Mouse (Mus musculus) intestine, embryonic 16.5 days (tissue): ENCODE results near the gene Synj2bp. TPM values are rescaled to one million over a fixed set of nuclear protein-coding genes. Genes with fewer than 3 reads are reported as not detected.
A peak's percentile ranks its signal among the peaks of the same experiment; 100 is the strongest.
"Not testable (repeated sequence)": the region's sequence is repeated elsewhere in the genome, so short reads cannot be mapped to it uniquely, and the experiment has no call there.

Experiments used
- ATAC-seq: fragments of 200-750 bp; cut with Nextera tagmentation; 2 replicates; pipeline ENCODE4 v1.8.0; 2017; ENCODE audit warnings: moderate TSS enrichment, moderate library complexity
- H3K27ac ChIP-seq: fragments of 300-500 bp; sonication (generic); 2 replicates; pipeline ENCODE4 v1.5.1; 2014; ENCODE audit warnings: mild to moderate bottlenecking, low read length
- H3K27me3 ChIP-seq: fragments of 300-500 bp; sonication (generic); replicated peaks from 2 replicates; pipeline ENCODE4 v1.6.1; 2014; ENCODE audit warnings: low read length, control low read depth, mixed read lengths; ENCODE audit not compliant: control insufficient read depth, insufficient read depth
- H3K36me3 ChIP-seq: fragments of 300-500 bp; sonication (generic); 2 replicates; pipeline ENCODE4 v1.6.1; 2014; ENCODE audit warnings: low read length, control low read depth; ENCODE audit not compliant: control insufficient read depth, insufficient read depth
- H3K4me1 ChIP-seq: fragments of 300-500 bp; sonication (generic); 2 replicates; pipeline ENCODE4 v1.6.1; 2014; ENCODE audit warnings: low read length, control low read depth, mixed read lengths; ENCODE audit not compliant: control insufficient read depth, insufficient read depth
- H3K4me2 ChIP-seq: fragments of 300-500 bp; sonication (generic); 2 replicates; pipeline ENCODE4 v1.6.1; 2014; ENCODE audit warnings: low read depth, low read length, control low read depth
- H3K4me3 ChIP-seq: fragments of 300-500 bp; sonication (generic); 2 replicates; pipeline ENCODE4 v1.5.1; 2014; ENCODE audit warnings: mild to moderate bottlenecking, low read length
- H3K9ac ChIP-seq: fragments of 300-500 bp; sonication (generic); 2 replicates; pipeline ENCODE4 v1.6.1; 2014; ENCODE audit warnings: low read depth, low read length
- H3K9me3 ChIP-seq: fragments of 300-500 bp; sonication (generic); 2 replicates; pipeline ENCODE4 v1.6.1; 2016; ENCODE audit warnings: low read length, control low read depth; ENCODE audit not compliant: control insufficient read depth
- WGBS: fragments of 180-500 bp; shearing (Covaris S2); extraction: QIAGEN DNeasy Blood & Tissue Kit; methylation state at CpG from one replicate; pipeline ENCODE4 v1.1.7; 2014; 5-methylcytosine and 5-hydroxymethylcytosine counted together
- polyA plus RNA-seq: library from polyadenylated mRNA; unstranded; fragments of >200 nt; fragmentation: Nextera tagmentation; extraction: Ambion mirVana; gene quantifications from 2 replicates; pipeline ENCODE4 v1.2.1, GENCODE M21; 2015

The Synj2bp gene
- polyA plus RNA-seq, 1 experiment from 2014 or later = 42.1 TPM

- Histone ChIP-seq H3K9ac (no peak overlapping the region), H3K36me3 (no peaks in the 10 kb centered on the region), H3K9me3 (no peaks in the 10 kb centered on the region), H3K4me2 (no peak overlapping the region), H3K4me3 (no peak overlapping the region), H3K27me3 (no peaks in the 10 kb centered on the region), H3K4me1 (no peaks in the 10 kb centered on the region), H3K27ac (no peak overlapping the region)
- ATAC-seq = peak; percentile 81
- 72% methylated on average over 5 of the region's 5 CpGs for WGBS
Measured at GRCm38 (mm10) chr12:81490491-81490890, 42.2 kb downstream of the Synj2bp start.

GRCm38 (mm10) chr12:81485311-81485710, 47.4 kb downstream of the Synj2bp start:
- Histone ChIP-seq H3K4me2 (peak overlapping the region; percentile 55), H3K9me3 (no peaks in the 10 kb centered on the region), H3K27ac (peak overlapping the region; percentile 98), H3K27me3 (no peaks in the 10 kb centered on the region), H3K9ac (peak overlapping the region; percentile 83), H3K36me3 (no peaks in the 10 kb centered on the region), H3K4me3 (peak overlapping the region; percentile 81), H3K4me1 (no peaks in the 10 kb centered on the region)
- WGBS = 46% methylated on average over 6 of the region's 6 CpGs
- ATAC-seq = peak; percentile 26; the same call in 1 of the 2 replicates

- Histone ChIP-seq H3K4me2 (peak within 1 kb of the TSS; percentile 64), H3K4me1 (no peaks in the 10 kb centered on the region), H3K36me3 (no peaks in the 10 kb centered on the region), H3K4me3 (peak within 1 kb of the TSS; percentile 81), H3K27ac (peak within 1 kb of the TSS; percentile 98), H3K9me3 (no peaks in the 10 kb centered on the region), H3K27me3 (no peaks in the 10 kb centered on the region), H3K9ac (peak within 1 kb of the TSS; percentile 83)
- peak; percentile 98 for ATAC-seq
- WGBS = under 1% methylated on average over 31 of the region's 31 CpGs
Measured at GRCm38 (mm10) chr12:81484727-81485191, 48.0 kb downstream of the Synj2bp start, which contains the start of gene Cox16. TSS of gene Cox16 (minus strand) at chr12:81485127.

- Histone ChIP-seq H3K4me1 (no peaks in the 10 kb centered on the region), H3K4me2 (peak overlapping the region; percentile 64), H3K36me3 (no peaks in the 10 kb centered on the region), H3K27ac (peak overlapping the region; percentile 98), H3K27me3 (no peaks in the 10 kb centered on the region), H3K9ac (peak overlapping the region; percentile 83), H3K4me3 (peak overlapping the region; percentile 81), H3K9me3 (no peaks in the 10 kb centered on the region)
- 1% methylated on average over 7 of the region's 7 CpGs for WGBS
- ATAC-seq = no peak
Measured at GRCm38 (mm10) chr12:81484212-81484611, 48.5 kb downstream of the Synj2bp start.

- Histone ChIP-seq H3K9ac (peak overlapping the region; percentile 53), H3K4me3 (peak overlapping the region; percentile 81), H3K4me2 (peak overlapping the region; percentile 64), H3K27me3 (no peaks in the 10 kb centered on the region), H3K36me3 (no peaks in the 10 kb centered on the region), H3K27ac (no peak overlapping the region), H3K4me1 (no peaks in the 10 kb centered on the region), H3K9me3 (no peaks in the 10 kb centered on the region)
- no peak for ATAC-seq
- WGBS = 32% methylated on average over 17 of the region's 17 CpGs
Measured at GRCm38 (mm10) chr12:81483656-81484055, 49.1 kb downstream of the Synj2bp start.

- not testable (repeated sequence) for H3K4me2 ChIP-seq, H3K36me3 ChIP-seq, H3K9ac ChIP-seq, H3K27ac ChIP-seq, H3K9me3 ChIP-seq, H3K27me3 ChIP-seq, H3K4me3 ChIP-seq, ATAC-seq, H3K4me1 ChIP-seq
- 97% methylated on average over 7 of the region's 7 CpGs for WGBS
Measured at GRCm38 (mm10) chr12:81459051-81459450, 73.7 kb downstream of the Synj2bp start.

Other genes with a start within 250 kb of the Synj2bp start
- gene Slc8a3, start 199.7 kb downstream of the Synj2bp start, polyA plus RNA-seq = 0.42 and 0.49 TPM in 2 replicates
- 0.16 and 0.20 TPM in 2 replicates for gene Gm4787, start 153.4 kb downstream of the Synj2bp start, polyA plus RNA-seq
- gene Adam4, start 111.0 kb downstream of the Synj2bp start, polyA plus RNA-seq = 0.56 and 0.67 TPM in 2 replicates
- 149 and 167 TPM in 2 replicates for gene Cox16, start 47.8 kb downstream of the Synj2bp start, polyA plus RNA-seq
- 28.9 and 29.0 TPM in 2 replicates for gene Gm20498, start within 50 bp of the Synj2bp start, polyA plus RNA-seq
- gene Adam21, start 35.6 kb upstream of the Synj2bp start, polyA plus RNA-seq = 0.10 and 0.17 TPM in 2 replicates
- 51.7 and 57.8 TPM in 2 replicates for gene Med6, start 62.1 kb upstream of the Synj2bp start, polyA plus RNA-seq
- gene Ttc9, start 98.3 kb upstream of the Synj2bp start, polyA plus RNA-seq = 1.5 TPM in 2 replicates
- 1.4 TPM in 2 replicates for gene Map3k9, start 248.3 kb upstream of the Synj2bp start, polyA plus RNA-seq